Mouse (Mus musculus) limb, embryonic 10.5 days (tissue): Measurements from ENCODE around the gene Obsl1. TPM values are rescaled to one million over a fixed set of nuclear protein-coding genes. Genes with fewer than 3 reads are reported as not detected.

ENCODE experiments used
- DNase-seq: peaks from one replicate; pipeline ENCODE4 v3.0.0-alpha.2; 2017; ENCODE audit warnings: low spot score
- H3K27ac ChIP-seq: fragments of 300-500 bp; sonication (generic); 2 replicates; pipeline ENCODE4 v1.5.1; 2016; ENCODE audit warnings: mild to moderate bottlenecking
- H3K27me3 ChIP-seq: fragments of 300-500 bp; sonication (generic); 2 replicates; pipeline ENCODE4 v1.6.1; 2016; ENCODE audit warnings: low read depth, mild to moderate bottlenecking; ENCODE audit not compliant: poor library complexity, severe bottlenecking
- H3K36me3 ChIP-seq: fragments of 300-500 bp; sonication (generic); 2 replicates; pipeline ENCODE4 v1.6.1; 2016; ENCODE audit warnings: mild to moderate bottlenecking, moderate library complexity
- H3K4me1 ChIP-seq: fragments of 300-500 bp; sonication (generic); 2 replicates; pipeline ENCODE4 v1.6.1; 2016
- H3K4me3 ChIP-seq: fragments of 300-500 bp; sonication (generic); 2 replicates; pipeline ENCODE4 v1.5.1; 2016; ENCODE audit warnings: mild to moderate bottlenecking, moderate library complexity
- H3K9me3 ChIP-seq: fragments of 300-500 bp; sonication (generic); replicated peaks from 2 replicates; pipeline ENCODE4 v1.6.1; 2016; ENCODE audit warnings: mild to moderate bottlenecking
- WGBS: fragments of 180-500 bp; shearing (Covaris S2); methylation state at CpG from one replicate; pipeline ENCODE4 v1.1.7; 2016; 5-methylcytosine and 5-hydroxymethylcytosine counted together
- polyA plus RNA-seq: library from polyadenylated mRNA; unstranded; fragments of >200 nt; fragmentation: Nextera tagmentation; extraction: Ambion mirVana; gene quantifications from 2 replicates; pipeline ENCODE4 v1.2.1, GENCODE M21; 2016

Obsl1 gene
- polyA plus RNA-seq, 1 experiment from 2014 or later, result 75.5 TPM

- no peaks in the 10 kb centered on the region for H3K9me3 ChIP-seq
- H3K4me1 ChIP-seq, result peaks cover 18% of the 10 kb centered on the region
- no peak overlapping the region for H3K4me3 ChIP-seq
- H3K36me3 ChIP-seq, result peaks cover 79% of the 10 kb centered on the region
- 45% methylated on average over 12 of the region's 12 CpGs for WGBS
- H3K27me3 ChIP-seq, result peaks cover 43% of the 10 kb centered on the region
- no peak overlapping the region for H3K27ac ChIP-seq
- peak; percentile 75 for DNase-seq
These were observed 11.2 kb downstream of the Obsl1 start for GRCm38 (mm10) chr1:75494878-75495548.

GRCm38 (mm10) chr1:75492579-75493170, 13.6 kb downstream of the Obsl1 start:
- Histone ChIP-seq H3K27me3 (peaks cover 64% of the 10 kb centered on the region), H3K27ac (no peak overlapping the region), H3K4me1 (peaks cover 23% of the 10 kb centered on the region), H3K9me3 (no peaks in the 10 kb centered on the region), H3K36me3 (peaks cover 65% of the 10 kb centered on the region), H3K4me3 (no peak overlapping the region)
- 38% methylated on average over 24 of the region's 24 CpGs for WGBS
- no peak for DNase-seq

- 83% methylated on average over 34 of the region's 34 CpGs for WGBS
- Histone ChIP-seq H3K36me3 (peaks cover 48% of the 10 kb centered on the region), H3K4me1 (peaks cover 30% of the 10 kb centered on the region), H3K4me3 (no peak overlapping the region), H3K9me3 (no peaks in the 10 kb centered on the region), H3K27ac (no peak overlapping the region), H3K27me3 (peaks cover 81% of the 10 kb centered on the region)
- no peak for DNase-seq
These were observed 15.3 kb downstream of the Obsl1 start for GRCm38 (mm10) chr1:75490785-75491551.

- Histone ChIP-seq H3K4me3 (peak overlapping the region; percentile 65), H3K4me1 (peaks cover 26% of the 10 kb centered on the region)
These were observed 18.7 kb downstream of the Obsl1 start for GRCm38 (mm10) chr1:75487405-75488161.

GRCm38 (mm10) chr1:75487040-75487404, 19.2 kb downstream of the Obsl1 start:
- Histone ChIP-seq H3K4me3 (peak overlapping the region; percentile 65), H3K9me3 (no peaks in the 10 kb centered on the region), H3K4me1 (peaks cover 27% of the 10 kb centered on the region), H3K27ac (no peak overlapping the region), H3K36me3 (peaks cover 29% of the 10 kb centered on the region), H3K27me3 (peaks cover 97% of the 10 kb centered on the region)
- no peak for DNase-seq
- WGBS, result 0% methylated on average over 13 of the region's 13 CpGs

More at GRCm38 (mm10) chr1:75487405-75488161, 18.7 kb downstream of the Obsl1 start:
- under 1% methylated on average over 62 of the region's 62 CpGs for WGBS
- Histone ChIP-seq H3K27me3 (peaks cover 97% of the 10 kb centered on the region), H3K36me3 (peaks cover 34% of the 10 kb centered on the region), H3K27ac (peak overlapping the region; percentile 33; the same call in 1 of the 2 replicates), H3K9me3 (no peaks in the 10 kb centered on the region)
- peak; percentile 85 for DNase-seq

GRCm38 (mm10) chr1:75486561-75486960, 19.7 kb downstream of the Obsl1 start:
- Histone ChIP-seq H3K27me3 (peaks cover 97% of the 10 kb centered on the region), H3K4me3 (peak overlapping the region; percentile 65)

GRCm38 (mm10) chr1:75480735-75481134, 25.5 kb downstream of the Obsl1 start:
- 85% methylated on average over 7 of the region's 7 CpGs for WGBS
- no peak overlapping the region for H3K4me3 ChIP-seq
- peaks cover 74% of the 10 kb centered on the region for H3K27me3 ChIP-seq

More at GRCm38 (mm10) chr1:75486561-75486960, 19.7 kb downstream of the Obsl1 start:
- Histone ChIP-seq H3K4me1 (peaks cover 27% of the 10 kb centered on the region), H3K27ac (no peak overlapping the region), H3K36me3 (peaks cover 24% of the 10 kb centered on the region), H3K9me3 (no peaks in the 10 kb centered on the region)
- WGBS, result 7% methylated on average over 24 of the region's 24 CpGs
- no peak for DNase-seq

GRCm38 (mm10) chr1:75480036-75480435, 26.2 kb downstream of the Obsl1 start:
- Histone ChIP-seq H3K27me3 (peaks cover 74% of the 10 kb centered on the region), H3K36me3 (peaks cover 22% of the 10 kb centered on the region), H3K27ac (no peak overlapping the region), H3K4me1 (peaks cover 43% of the 10 kb centered on the region), H3K9me3 (no peaks in the 10 kb centered on the region), H3K4me3 (peak overlapping the region; percentile 88)
- DNase-seq, result no peak
- 24% methylated on average over 13 of the region's 13 CpGs for WGBS

More at GRCm38 (mm10) chr1:75480735-75481134, 25.5 kb downstream of the Obsl1 start:
- Histone ChIP-seq H3K27ac (no peak overlapping the region), H3K36me3 (peaks cover 15% of the 10 kb centered on the region), H3K4me1 (peaks cover 43% of the 10 kb centered on the region), H3K9me3 (no peaks in the 10 kb centered on the region)
- DNase-seq, result no peak

- peak overlapping the region; percentile 86; the same call in 1 of the 2 replicates for H3K27ac ChIP-seq
These were observed 26.6 kb downstream of the Obsl1 start for GRCm38 (mm10) chr1:75479635-75479989.

GRCm38 (mm10) chr1:75478916-75479634, 27.2 kb downstream of the Obsl1 start, which contains the start of the genes Chpf and Tmem198:
TSS of gene Chpf (minus strand) at chr1:75479307.
TSS of gene Tmem198 (plus strand) at chr1:75479532.
- peaks cover 31% of the 10 kb centered on the region for H3K36me3 ChIP-seq
- peak within 1 kb of the TSS; percentile 88 for H3K4me3 ChIP-seq
- no peaks in the 10 kb centered on the region for H3K9me3 ChIP-seq
- under 1% methylated on average over 76 of the region's 76 CpGs for WGBS
- peak within 1 kb of the TSS; percentile 86 for H3K27ac ChIP-seq
- peak; percentile 100 for DNase-seq
- H3K27me3 ChIP-seq, result peaks cover 73% of the 10 kb centered on the region
- peaks cover 43% of the 10 kb centered on the region for H3K4me1 ChIP-seq

More at GRCm38 (mm10) chr1:75479635-75479989, 26.6 kb downstream of the Obsl1 start:
- DNase-seq, result no peak
- peaks cover 74% of the 10 kb centered on the region for H3K27me3 ChIP-seq
- H3K4me3 ChIP-seq, result peak overlapping the region; percentile 88
- peaks cover 26% of the 10 kb centered on the region for H3K36me3 ChIP-seq
- WGBS, result 2% methylated on average over 24 of the region's 24 CpGs
- peaks cover 43% of the 10 kb centered on the region for H3K4me1 ChIP-seq
- H3K9me3 ChIP-seq, result no peaks in the 10 kb centered on the region

- peak overlapping the region; percentile 88 for H3K4me3 ChIP-seq
- WGBS, result 0% methylated on average over 21 of the region's 25 CpGs
- no peaks in the 10 kb centered on the region for H3K9me3 ChIP-seq
- peaks cover 73% of the 10 kb centered on the region for H3K27me3 ChIP-seq
- no peak for DNase-seq
- H3K27ac ChIP-seq, result peak overlapping the region; percentile 86
- H3K36me3 ChIP-seq, result peaks cover 37% of the 10 kb centered on the region
- peaks cover 43% of the 10 kb centered on the region for H3K4me1 ChIP-seq
These were observed 27.8 kb downstream of the Obsl1 start for GRCm38 (mm10) chr1:75478497-75478896.

- H3K9me3 ChIP-seq, result no peaks in the 10 kb centered on the region
- H3K27ac ChIP-seq, result no peak overlapping the region
- peak overlapping the region; percentile 88 for H3K4me3 ChIP-seq
- peaks cover 73% of the 10 kb centered on the region for H3K27me3 ChIP-seq
- 49% methylated on average over 3 of the region's 3 CpGs for WGBS
- no peak for DNase-seq
- H3K36me3 ChIP-seq, result peaks cover 43% of the 10 kb centered on the region
- H3K4me1 ChIP-seq, result peaks cover 43% of the 10 kb centered on the region
These were observed 28.3 kb downstream of the Obsl1 start for GRCm38 (mm10) chr1:75477966-75478290.
